Mouse (Mus musculus): ENCODE measurements around the gene Trim65.

DNA sequence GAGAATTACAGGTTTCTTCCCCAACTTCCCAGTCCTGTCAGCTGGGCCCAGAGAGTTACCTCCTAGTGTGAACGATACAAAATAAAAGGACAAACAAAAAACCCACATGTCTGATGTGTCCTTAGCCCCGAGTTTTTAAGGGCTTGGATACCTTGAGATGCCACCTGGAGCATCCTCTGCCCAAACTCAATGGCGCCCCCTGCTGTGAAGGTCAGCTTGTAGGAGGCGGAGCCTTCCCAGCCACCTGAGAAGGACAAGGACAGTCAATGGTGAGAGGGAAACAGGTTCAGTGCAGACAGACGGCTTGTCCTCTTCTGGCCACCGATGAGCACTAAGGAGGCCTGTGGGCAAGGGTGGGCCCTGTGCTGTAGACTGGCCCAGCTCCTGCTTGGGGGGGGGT is 49.8 kb downstream of the Trim65 start:
- TF ChIP-seq CHD2 (IDR thresholded peaks at IDR 0.05; ENCODE audit: low read depth, low read length), result no peak
- no peak for TF ChIP-seq HCFC1 (IDR thresholded peaks at IDR 0.05; ENCODE audit: borderline replicate concordance, insufficient read depth, low read length)
- no peak for TF ChIP-seq ZNF384 (IDR thresholded peaks at IDR 0.05; ENCODE audit: low read depth, low read length)
- no peak for TF ChIP-seq MAFK (IDR thresholded peaks at IDR 0.05; ENCODE audit: insufficient read depth, low read depth, low read length)

Data from ES-E14 (cell line).